Mouse (Mus musculus): ENCODE measurements around the gene Ap3m1. TPM values are rescaled to one million over a fixed set of nuclear protein-coding genes. Genes with fewer than 3 reads are reported as not detected.

Gene Ap3m1
- polyA plus RNA-seq, 1 experiment, result 82.0 TPM

DNA sequence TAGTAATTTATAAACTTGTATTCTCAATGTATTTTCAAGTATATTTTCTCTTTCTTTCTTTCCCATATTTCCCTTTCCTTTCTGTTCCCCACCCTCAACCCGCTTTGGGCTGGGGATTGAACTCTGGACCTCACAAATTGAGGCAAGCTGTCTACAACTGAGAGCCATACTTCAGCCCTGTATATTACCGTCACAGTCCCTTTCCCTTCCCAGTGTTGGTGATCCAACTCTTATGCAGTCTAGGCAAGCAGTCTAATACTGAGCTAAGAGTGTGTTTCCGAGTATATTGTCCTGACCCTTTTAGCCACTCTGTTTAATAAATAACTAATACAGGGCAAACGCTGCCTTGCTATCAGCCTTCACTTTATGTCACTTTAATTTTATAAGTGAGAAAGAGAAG lies 52.7 kb downstream of the Ap3m1 start:
- TF ChIP-seq POLR2A (IDR thresholded peaks at IDR 0.05; ENCODE audit: borderline replicate concordance, extremely low read depth, insufficient read depth, insufficient read length, poor library complexity, severe bottlenecking) (no peak), CTCF (IDR thresholded peaks at IDR 0.05; ENCODE audit: borderline replicate concordance, extremely low read depth, insufficient read depth, insufficient read length) (no peak)
- no peak for DNase-seq (ENCODE audit: low read depth)

DNA sequence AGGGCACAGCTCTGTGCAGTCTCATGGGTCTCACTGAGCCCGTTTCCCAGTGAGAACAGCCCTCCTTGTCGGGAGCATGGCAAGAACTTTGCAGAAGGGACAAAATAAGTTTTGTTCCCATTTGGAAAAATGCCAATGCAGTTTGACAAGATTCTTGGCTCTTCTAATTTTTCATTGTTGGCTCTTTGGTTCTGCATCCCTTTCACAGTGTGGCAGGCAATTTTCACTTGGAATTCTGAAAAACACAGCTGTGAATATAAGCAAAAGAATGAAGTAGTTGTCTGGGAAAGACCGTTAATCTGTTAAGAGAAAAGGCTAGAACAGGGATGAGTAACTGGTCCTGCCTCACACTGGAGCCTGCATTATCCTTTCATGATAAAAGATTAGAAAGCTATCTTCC lies 54.8 kb downstream of the Ap3m1 start:
- DNase-seq (ENCODE audit: low read depth), result peak; percentile 73
- TF ChIP-seq POLR2A (IDR thresholded peaks at IDR 0.05; ENCODE audit: borderline replicate concordance, extremely low read depth, insufficient read depth, insufficient read length, poor library complexity, severe bottlenecking) (no peak), CTCF (IDR thresholded peaks at IDR 0.05; ENCODE audit: borderline replicate concordance, extremely low read depth, insufficient read depth, insufficient read length) (no peak)

DNA sequence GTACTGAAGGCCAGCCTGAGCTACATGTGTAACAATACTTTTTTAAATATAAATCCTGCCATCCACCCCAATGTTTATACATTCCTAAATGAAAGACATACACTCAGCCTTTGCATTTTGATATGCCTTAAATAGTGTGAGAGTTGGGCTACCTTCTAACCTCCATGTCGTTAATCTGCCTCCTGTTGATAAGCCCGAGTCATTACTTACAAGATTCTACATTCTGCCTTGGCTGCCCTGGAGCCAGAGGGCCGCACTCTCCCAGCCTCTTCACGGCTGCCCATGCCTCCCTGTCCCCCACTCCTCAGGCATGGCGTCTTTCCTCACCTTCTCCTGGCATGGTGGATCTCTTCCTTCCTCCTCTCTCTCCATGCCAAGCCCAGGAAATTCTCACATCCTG lies 55.9 kb downstream of the Ap3m1 start:
- DNase-seq (ENCODE audit: low read depth), result no peak

DNA sequence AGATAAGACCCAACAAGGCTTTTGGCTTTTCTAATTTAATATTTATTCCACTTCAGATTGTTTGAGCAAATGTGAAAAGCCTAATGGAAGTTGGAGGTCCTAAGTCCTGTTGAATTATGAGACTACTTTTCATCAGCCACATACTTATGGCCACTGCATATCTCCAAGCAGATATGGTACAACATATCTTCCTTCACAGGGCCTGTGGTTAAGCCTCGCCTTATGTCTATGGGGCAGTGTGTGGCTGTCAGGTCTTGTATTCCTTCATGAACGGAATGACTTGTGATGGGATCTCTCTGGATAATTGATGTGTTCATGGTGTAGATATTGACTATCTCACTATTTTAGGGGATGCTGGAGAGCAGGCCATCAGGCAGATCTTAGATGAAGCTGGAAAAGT lies 56.8 kb downstream of the Ap3m1 start:
- no peak for TF ChIP-seq CTCF (IDR thresholded peaks at IDR 0.05; ENCODE audit: borderline replicate concordance, extremely low read depth, insufficient read depth, insufficient read length)
- no peak for TF ChIP-seq POLR2A (IDR thresholded peaks at IDR 0.05; ENCODE audit: borderline replicate concordance, extremely low read depth, insufficient read depth, insufficient read length, poor library complexity, severe bottlenecking)
- DNase-seq (ENCODE audit: low read depth), result no peak

More for the DNA sequence above, 55.9 kb downstream of the Ap3m1 start:
- TF ChIP-seq POLR2A (IDR thresholded peaks at IDR 0.05; ENCODE audit: borderline replicate concordance, extremely low read depth, insufficient read depth, insufficient read length, poor library complexity, severe bottlenecking) (no peak), CTCF (IDR thresholded peaks at IDR 0.05; ENCODE audit: borderline replicate concordance, extremely low read depth, insufficient read depth, insufficient read length) (no peak)

DNA sequence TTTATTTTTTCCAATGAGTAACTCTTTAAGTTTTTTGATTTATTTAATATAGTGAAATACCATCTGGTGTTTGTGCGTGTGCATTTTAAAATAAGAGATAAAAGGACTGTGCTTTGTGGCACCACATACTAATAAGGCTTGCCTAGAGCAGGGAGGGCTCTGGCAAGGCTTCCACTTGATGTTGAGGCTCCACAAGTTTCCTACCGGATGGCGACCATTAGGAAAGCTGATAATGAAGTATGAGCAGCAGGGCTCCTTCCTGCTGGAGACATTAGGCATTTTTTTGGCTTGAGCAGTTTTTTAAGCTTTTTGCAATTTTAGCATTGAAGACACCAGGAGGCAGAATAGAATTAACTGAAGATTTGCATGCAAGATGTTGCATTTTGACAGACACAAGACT lies 57.8 kb downstream of the Ap3m1 start:
- peak; percentile 29 for DNase-seq (ENCODE audit: low read depth)
- TF ChIP-seq POLR2A (IDR thresholded peaks at IDR 0.05; ENCODE audit: borderline replicate concordance, extremely low read depth, insufficient read depth, insufficient read length, poor library complexity, severe bottlenecking) (no peak), CTCF (IDR thresholded peaks at IDR 0.05; ENCODE audit: borderline replicate concordance, extremely low read depth, insufficient read depth, insufficient read length) (no peak)

DNA sequence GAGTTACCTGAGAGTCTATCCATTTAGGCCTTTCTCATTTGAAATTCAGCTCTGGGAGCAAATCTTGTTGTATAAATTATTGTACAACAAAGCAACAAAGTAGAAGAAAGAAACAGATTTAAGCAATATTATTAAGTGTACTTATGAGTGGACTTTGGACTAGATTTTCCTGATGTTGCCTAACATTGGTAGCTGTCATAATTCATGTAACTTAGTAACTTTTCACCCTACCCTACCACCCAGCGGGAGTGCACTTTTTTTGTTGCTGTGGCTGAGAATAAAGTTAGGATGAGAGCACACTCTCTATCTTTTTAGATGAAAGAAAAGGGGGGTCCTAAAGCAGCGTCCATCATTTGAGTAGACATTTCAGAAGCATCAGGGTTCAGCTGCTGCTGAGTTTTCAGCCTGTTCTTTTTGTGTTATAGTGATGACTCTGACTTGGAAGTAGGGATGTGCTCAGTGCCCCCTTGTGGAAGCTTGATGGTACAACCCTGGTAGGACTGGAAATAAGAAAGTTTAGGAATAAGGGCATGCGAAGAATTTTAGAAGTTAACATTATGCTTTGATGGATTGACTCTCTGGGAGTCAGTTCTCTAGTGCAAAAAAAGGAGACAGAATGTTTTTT lies 59.1 kb downstream of the Ap3m1 start:
- no peak for TF ChIP-seq POLR2A (IDR thresholded peaks at IDR 0.05; ENCODE audit: borderline replicate concordance, extremely low read depth, insufficient read depth, insufficient read length, poor library complexity, severe bottlenecking)
- TF ChIP-seq CTCF (IDR thresholded peaks at IDR 0.05; ENCODE audit: borderline replicate concordance, extremely low read depth, insufficient read depth, insufficient read length), result peak; percentile 74; the same call in 1 of the 2 replicates
- DNase-seq (ENCODE audit: low read depth), result peak; percentile 86

DNA sequence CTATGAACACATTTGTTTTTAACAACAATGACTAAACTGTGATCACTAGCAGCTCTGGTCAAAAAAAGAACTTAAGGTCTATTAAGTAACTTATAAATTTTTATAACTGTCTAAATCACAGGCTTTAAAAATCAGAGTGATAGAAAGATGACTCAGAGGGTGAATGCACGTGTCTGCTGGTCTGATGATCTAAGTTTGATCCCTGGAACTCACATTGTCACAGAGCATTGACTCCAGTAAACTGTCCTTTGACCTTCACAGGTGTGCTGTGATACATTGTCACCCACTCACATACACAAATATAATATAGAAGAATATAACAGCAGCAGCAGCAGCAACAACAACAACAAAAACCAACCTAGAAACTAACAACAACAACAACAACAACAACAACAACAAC lies 60.8 kb downstream of the Ap3m1 start:
- DNase-seq (ENCODE audit: low read depth), result no peak

DNA sequence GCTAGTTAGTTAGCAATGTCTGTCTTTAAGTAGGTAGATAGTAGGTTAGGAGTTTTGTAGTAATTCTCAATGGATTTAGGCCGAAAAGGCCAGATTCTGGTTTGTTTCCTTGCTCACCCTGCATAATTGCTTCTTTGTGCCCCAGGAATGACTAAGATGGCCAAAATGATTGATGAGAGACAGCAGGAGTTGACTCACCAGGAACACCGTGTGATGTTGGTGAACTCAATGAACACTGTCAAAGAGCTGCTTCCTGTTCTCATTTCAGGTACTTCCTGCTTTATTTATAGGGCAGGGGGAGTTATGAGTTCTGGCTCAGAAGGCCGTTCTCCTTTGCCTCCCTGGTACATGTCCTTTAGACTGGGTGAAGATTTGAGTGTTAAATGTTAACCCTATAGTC lies 66.8 kb downstream of the Ap3m1 start:
- TF ChIP-seq CTCF (IDR thresholded peaks at IDR 0.05; ENCODE audit: borderline replicate concordance, extremely low read depth, insufficient read depth, insufficient read length) (no peak), POLR2A (IDR thresholded peaks at IDR 0.05; ENCODE audit: borderline replicate concordance, extremely low read depth, insufficient read depth, insufficient read length, poor library complexity, severe bottlenecking) (no peak)

More for the DNA sequence above, 60.8 kb downstream of the Ap3m1 start:
- TF ChIP-seq CTCF (IDR thresholded peaks at IDR 0.05; ENCODE audit: borderline replicate concordance, extremely low read depth, insufficient read depth, insufficient read length) (no peak), POLR2A (IDR thresholded peaks at IDR 0.05; ENCODE audit: borderline replicate concordance, extremely low read depth, insufficient read depth, insufficient read length, poor library complexity, severe bottlenecking) (no peak)

DNA sequence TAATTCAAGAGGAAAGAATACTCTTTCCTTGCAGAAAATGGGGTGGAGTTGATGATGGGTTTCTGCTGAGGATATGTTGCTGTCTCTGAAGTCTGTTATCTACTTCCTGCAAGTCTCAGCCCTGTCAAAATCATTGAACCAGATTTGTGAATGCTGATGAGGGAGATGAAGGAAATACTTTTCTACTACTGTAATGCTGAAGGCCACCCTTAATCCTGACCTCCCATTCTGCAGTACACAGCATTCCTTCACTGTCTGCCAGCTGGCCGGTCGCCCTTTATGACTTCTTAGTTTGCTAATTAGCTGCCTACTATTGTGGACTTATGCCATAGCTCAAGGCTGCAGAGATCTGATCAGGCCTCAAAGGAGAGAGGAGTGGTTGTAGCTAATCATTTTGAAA lies 68.5 kb downstream of the Ap3m1 start:
- DNase-seq (ENCODE audit: low read depth), result peak; percentile 88

More for the DNA sequence above, 66.8 kb downstream of the Ap3m1 start:
- no peak for DNase-seq (ENCODE audit: low read depth)

More for the DNA sequence above, 68.5 kb downstream of the Ap3m1 start:
- TF ChIP-seq CTCF (IDR thresholded peaks at IDR 0.05; ENCODE audit: borderline replicate concordance, extremely low read depth, insufficient read depth, insufficient read length) (no peak), POLR2A (IDR thresholded peaks at IDR 0.05; ENCODE audit: borderline replicate concordance, extremely low read depth, insufficient read depth, insufficient read length, poor library complexity, severe bottlenecking) (no peak)

Other genes starting within 250 kb of the Ap3m1 start
- gene Plau, start 215.8 kb downstream of the Ap3m1 start, polyA plus RNA-seq (2012; rRNA removed), result 0.98 and 1.8 TPM in 2 replicates
- gene Vcl, start 123.1 kb downstream of the Ap3m1 start, polyA plus RNA-seq (2012; rRNA removed), result 18.0 and 24.4 TPM in 2 replicates
- gene Adk, start 66 bp upstream of the Ap3m1 start, polyA plus RNA-seq (2012; rRNA removed), result 18.6 and 25.3 TPM in 2 replicates

Measured in brain, embryonic 14.5 days (tissue).